Comparison of ENCODE assay signal across 25 mouse cellular contexts in the genomic region with DNA sequence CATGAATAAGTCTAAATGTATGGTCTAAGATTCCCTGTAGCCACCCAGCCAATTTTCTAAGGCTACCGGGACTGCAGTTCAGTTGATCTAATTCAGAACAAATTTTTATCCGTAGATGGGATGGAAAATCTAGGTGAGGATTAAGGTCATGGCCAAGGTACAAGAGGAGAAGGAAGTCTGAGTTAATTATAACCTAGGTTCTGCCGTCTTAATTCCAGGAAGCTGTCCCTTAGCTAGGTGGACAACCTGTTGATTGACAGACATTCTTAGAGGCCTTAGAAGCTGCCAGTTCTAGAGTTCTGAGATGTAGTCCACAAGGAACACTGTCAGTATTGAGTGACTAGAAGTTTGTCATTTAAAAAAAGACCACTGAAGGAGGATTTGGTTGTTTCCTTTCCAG. TPM values are rescaled to one million over a fixed set of nuclear protein-coding genes. Genes with fewer than 3 reads are reported as not detected.
DNase-seq lines count a peak whose midpoint lies in the region; ATAC-seq and TF ChIP-seq lines count a peak whose summit lies in the region.
"Had no signal": no experiment of that assay in that cellular context is flagged by ENCODE, and none has a peak within 500 bp of the region (broad histone marks: within the 10 kb centered on the region; RNA-seq: fewer than 3 reads in every experiment).

No protein-coding gene starts in this region.

- peak overlapping the region; percentile 76 for H3K27ac ChIP-seq in gastrocnemius, adult 2 months
- H3K27ac ChIP-seq in kidney, adult 2 months (ENCODE audit: insufficient read depth, low read depth, low read length): peak overlapping the region; percentile 80
- no peak overlapping the region for H3K27ac ChIP-seq in kidney, embryonic 16.5 days (ENCODE audit: low read length)
- H3K27ac ChIP-seq: embryonic facial prominence, embryonic 10.5 days; embryonic facial prominence, embryonic 13.5 days; forebrain, embryonic 12.5 days; forebrain, embryonic 15.5 days; heart, embryonic 15.5 days; hindbrain, embryonic 14.5 days; hindbrain, postnatal 0 days had no signal

- no peak overlapping the region for H3K4me2 ChIP-seq in kidney, embryonic 16.5 days (replicated peaks; ENCODE audit: low read depth, low read length)
- H3K4me2 ChIP-seq: embryonic facial prominence, embryonic 13.5 days; forebrain, embryonic 12.5 days; forebrain, embryonic 15.5 days; heart, embryonic 12.5 days; heart, embryonic 15.5 days; hindbrain, embryonic 14.5 days had no signal

- H3K36me3 ChIP-seq in kidney, adult 2 months (ENCODE audit: control insufficient read depth, insufficient read depth, low read length): no peaks in the 10 kb centered on the region
- H3K36me3 ChIP-seq in kidney, embryonic 16.5 days (ENCODE audit: insufficient read depth, low read length): no peaks in the 10 kb centered on the region
- H3K36me3 ChIP-seq: embryonic facial prominence, embryonic 10.5 days; embryonic facial prominence, embryonic 13.5 days; forebrain, embryonic 12.5 days; forebrain, embryonic 15.5 days; heart, embryonic 12.5 days; heart, embryonic 15.5 days had no signal

- no peaks in the 10 kb centered on the region for H3K27me3 ChIP-seq in kidney, adult 2 months (replicated peaks; ENCODE audit: control insufficient read depth, insufficient read depth, low read length)
- H3K27me3 ChIP-seq in kidney, embryonic 16.5 days (ENCODE audit: insufficient read depth, low read length): no peaks in the 10 kb centered on the region
- H3K27me3 ChIP-seq: embryonic facial prominence, embryonic 13.5 days; forebrain, embryonic 12.5 days; forebrain, embryonic 15.5 days; heart, embryonic 12.5 days; heart, embryonic 15.5 days had no signal

- H3K4me3 ChIP-seq in gastrocnemius, adult 2 months: no peak overlapping the region
- H3K4me3 ChIP-seq in kidney, adult 2 months (ENCODE audit: insufficient read depth, low read depth, low read length): no peak overlapping the region
- H3K4me3 ChIP-seq in kidney, embryonic 16.5 days (ENCODE audit: low read length): no peak overlapping the region
- H3K4me3 ChIP-seq: embryonic facial prominence, embryonic 10.5 days; embryonic facial prominence, embryonic 13.5 days; erythroblast, embryonic 14.5 days; forebrain, embryonic 12.5 days; forebrain, embryonic 15.5 days; heart, embryonic 12.5 days; heart, embryonic 15.5 days had no signal

- no peak for TF ChIP-seq CTCF in gastrocnemius, adult 2 months (IDR thresholded peaks at IDR 0.05)
- no peak for TF ChIP-seq CTCF in kidney, adult 2 months (conservative IDR thresholded peaks at IDR 0.05; ENCODE audit: insufficient read depth, insufficient read length, low read depth, low read length)

- no peak for ATAC-seq in kidney, embryonic 16.5 days (ENCODE audit: low FRiP score, low TSS enrichment)
- ATAC-seq: activated CD4-positive, CD25-positive, alpha-beta regulatory T cell, adult 4 months; forebrain, embryonic 15.5 days; hindbrain, postnatal 0 days had no signal

- no peaks in the 10 kb centered on the region for H3K9me3 ChIP-seq in kidney, embryonic 16.5 days (ENCODE audit: low read length)
- H3K9me3 ChIP-seq: embryonic facial prominence, embryonic 10.5 days; embryonic facial prominence, embryonic 13.5 days; forebrain, embryonic 12.5 days; forebrain, embryonic 15.5 days; heart, embryonic 12.5 days; heart, embryonic 15.5 days had no signal

- H3K4me1 ChIP-seq in kidney, adult 2 months (ENCODE audit: control insufficient read depth, insufficient read depth, low read length): peaks cover 18% of the 10 kb centered on the region; the same call in 1 of the 2 replicates
- H3K4me1 ChIP-seq in kidney, embryonic 16.5 days (ENCODE audit: insufficient read depth, low read length): no peaks in the 10 kb centered on the region
- H3K4me1 ChIP-seq: embryonic facial prominence, embryonic 10.5 days; forebrain, embryonic 12.5 days; forebrain, embryonic 15.5 days had no signal

- no peak overlapping the region for H3K9ac ChIP-seq in kidney, embryonic 16.5 days (replicated peaks; ENCODE audit: low read length)
- H3K9ac ChIP-seq: embryonic facial prominence, embryonic 13.5 days; forebrain, embryonic 12.5 days; forebrain, embryonic 15.5 days; heart, embryonic 12.5 days; heart, embryonic 15.5 days; hindbrain, embryonic 14.5 days had no signal

- intact Hi-C loops in gastrocnemius, adult 2 months (cut with DNase I): no loop called here

- no peak for DNase-seq in gastrocnemius, adult 2 months
- no peak for DNase-seq in gastrocnemius, adult 8-10 months (ENCODE audit: low spot score in 2 of 2)
- DNase-seq in kidney, adult 2 months: peak; percentile 84
- peak; percentile 29 for DNase-seq in kidney, postnatal 14 days
- DNase-seq in kidney, postnatal 4 days: no peak
- DNase-seq: adrenal gland, adult 8-10 months; cerebellum, adult 11-12 months; cerebellum, adult 8-10 months; cerebellum, postnatal 36 days; embryo, embryonic 11 days; gastrocnemius, postnatal 14 days; heart, adult 11 months; heart, postnatal 10 days; heart, postnatal 36 days had no signal

- 29% methylated on average over 3 of the region's 3 CpGs for WGBS in kidney, adult 2 months
- 79% methylated on average over 3 of the region's 3 CpGs for WGBS in kidney, embryonic 16.5 days

- no peak for TF ChIP-seq POLR2A in kidney, adult 2 months (IDR thresholded peaks at IDR 0.05; ENCODE audit: low read depth, low read length)

RNA-seq across cellular contexts. Expression of a gene that starts 18.6 kb away (rescaled TPM):
- 10 to 100 TPM; 21.5 to 21.7 TPM for total RNA-seq in gastrocnemius, adult 2 months (2021)
- total RNA-seq in gastrocnemius, adult 8-10 months (2022): 10 to 100 TPM; 14.0 to 22.4 (median 18.0) TPM
- 12.1 and 13.9 TPM in 2 replicates for polyA plus RNA-seq in kidney, adult 2 months (2012; rRNA removed)
- 10.8 and 13.5 TPM in 2 replicates for polyA plus RNA-seq in kidney, embryonic 16.5 days (2015; fragmentation: Nextera tagmentation; extraction: Ambion mirVana)

RNA-seq across cellular contexts. Expression of a gene that starts 20.8 kb away (rescaled TPM):
- total RNA-seq in gastrocnemius, adult 2 months (2021): 100 to 1,000 TPM; 668 to 937 TPM
- total RNA-seq in gastrocnemius, adult 8-10 months (2022): 100 to 1,000 TPM; 642 to 789 (median 713) TPM
- 732 and 924 TPM in 2 replicates for polyA plus RNA-seq in kidney, adult 2 months (2012; rRNA removed)
- polyA plus RNA-seq in kidney, embryonic 16.5 days (2015; fragmentation: Nextera tagmentation; extraction: Ambion mirVana): 677 and 753 TPM in 2 replicates

Comparison
In these comparisons a context has a peak if more than half of its experiments do, and no peak if none do; other contexts are left out.
1. DNase-seq: peak in kidney, adult 2 months (single experiment) and kidney, postnatal 14 days (single experiment); none in gastrocnemius, adult 2 months (single experiment), gastrocnemius, adult 8-10 months (0 of 2) and kidney, postnatal 4 days (0 of 2).